Mouse (Mus musculus) heart, embryonic 13.5 days (tissue): ENCODE data around the gene Cxcl16. TPM values are rescaled to one million over a fixed set of nuclear protein-coding genes. Genes with fewer than 3 reads are reported as not detected.
"Not testable (repeated sequence)": the region's sequence is repeated elsewhere in the genome, so short reads cannot be mapped to it uniquely, and the experiment has no call there.

ENCODE experiments used
- ATAC-seq: fragments of 200-750 bp; cut with Nextera tagmentation; 2 replicates; pipeline ENCODE4 v1.8.0; 2017; ENCODE audit warnings: moderate TSS enrichment; ENCODE audit not compliant: insufficient number of reproducible peaks, low FRiP score, low TSS enrichment; ENCODE audit errors: extremely low read depth
- H3K27ac ChIP-seq: fragments of 300-500 bp; sonication (generic); replicated peaks from 2 replicates; pipeline ENCODE4 v1.5.1; 2015; ENCODE audit warnings: moderate library complexity, mild to moderate bottlenecking, inconsistent platforms
- H3K27me3 ChIP-seq: fragments of 300-500 bp; sonication (generic); replicated peaks from 2 replicates; pipeline ENCODE4 v1.6.1; 2015; ENCODE audit warnings: mild to moderate bottlenecking, inconsistent platforms
- H3K36me3 ChIP-seq: fragments of 300-500 bp; sonication (generic); 2 replicates; pipeline ENCODE4 v1.6.1; 2015; ENCODE audit warnings: mild to moderate bottlenecking, inconsistent platforms
- H3K4me1 ChIP-seq: fragments of 300-500 bp; sonication (generic); 2 replicates; pipeline ENCODE4 v1.6.1; 2015; ENCODE audit warnings: inconsistent platforms
- H3K4me2 ChIP-seq: fragments of 300-500 bp; sonication (generic); 2 replicates; pipeline ENCODE4 v1.6.1; 2015; ENCODE audit warnings: inconsistent platforms, mild to moderate bottlenecking, moderate library complexity
- H3K4me3 ChIP-seq: fragments of 300-500 bp; sonication (generic); 2 replicates; pipeline ENCODE4 v1.5.1; 2015; ENCODE audit warnings: moderate library complexity, mild to moderate bottlenecking, inconsistent platforms
- H3K9ac ChIP-seq: fragments of 300-500 bp; sonication (generic); 2 replicates; pipeline ENCODE4 v1.6.1; 2015; ENCODE audit warnings: inconsistent platforms, mild to moderate bottlenecking, moderate library complexity
- H3K9me3 ChIP-seq: fragments of 300-500 bp; sonication (generic); 2 replicates; pipeline ENCODE4 v1.6.1; 2016; ENCODE audit warnings: inconsistent platforms
- WGBS: fragments of 180-500 bp; shearing (Covaris S2); methylation state at CpG from one replicate; pipeline ENCODE4 v1.1.7; 2015; ENCODE audit warnings: mixed read lengths; 5-methylcytosine and 5-hydroxymethylcytosine counted together
- polyA plus RNA-seq: library from polyadenylated mRNA; unstranded; fragments of >200 nt; fragmentation: Nextera tagmentation; extraction: Ambion mirVana; gene quantifications from 2 replicates; pipeline ENCODE4 v1.2.1, GENCODE M21; 2015

Gene Cxcl16
- polyA plus RNA-seq, 1 experiment from 2014 or later, result 6.9 TPM

DNA sequence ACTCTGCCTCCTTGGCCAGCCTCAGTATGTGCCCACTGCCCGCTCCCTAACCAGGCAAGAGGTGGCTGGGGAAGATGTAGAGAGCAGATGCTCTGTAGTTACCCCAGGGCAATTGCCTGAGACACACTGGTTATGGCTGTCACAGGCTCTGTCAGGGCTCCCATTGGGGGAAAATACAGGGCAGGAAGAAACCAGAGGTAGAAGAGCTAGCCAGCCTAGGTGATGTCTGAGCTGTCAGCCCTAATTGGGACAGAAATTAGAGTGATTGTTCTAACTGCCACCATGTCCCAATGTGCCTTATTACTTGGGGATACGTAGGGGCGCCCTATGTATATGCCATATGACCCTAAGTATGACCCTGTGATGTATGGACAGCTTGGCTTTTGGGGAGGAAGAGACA, 25.8 kb downstream of the Cxcl16 start:
- Histone ChIP-seq H3K36me3 (peaks cover 33% of the 10 kb centered on the region), H3K4me2 (peak overlapping the region; percentile 91), H3K4me3 (peak overlapping the region; percentile 75), H3K4me1 (peaks cover 18% of the 10 kb centered on the region), H3K27me3 (no peaks in the 10 kb centered on the region), H3K27ac (0 out of 2 replicates have a peak overlapping the region, but pooled peaks have one; percentile 1), H3K9ac (peak overlapping the region; percentile 91; the same call in 1 of the 2 replicates), H3K9me3 (no peaks in the 10 kb centered on the region)
- 90% methylated on average over 3 of the region's 3 CpGs for WGBS
- ATAC-seq, result no peak

DNA sequence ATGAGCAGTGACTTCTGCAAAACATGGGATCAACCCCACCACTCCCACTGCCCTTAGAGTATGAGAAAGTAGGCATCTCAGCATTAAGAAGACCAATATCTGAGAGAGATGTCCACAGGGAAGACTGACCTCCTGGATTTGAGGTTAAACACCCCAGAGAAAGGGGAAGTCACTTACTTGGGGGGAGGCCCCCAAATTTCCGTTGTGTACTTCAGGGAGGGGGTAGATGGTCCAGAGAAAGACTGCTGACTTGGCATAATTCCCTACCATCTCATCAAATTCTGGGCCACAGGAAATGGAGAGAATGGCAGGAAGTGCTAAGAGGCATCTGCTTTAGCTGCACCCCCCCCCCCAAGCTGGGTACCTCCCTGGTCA, 26.2 kb downstream of the Cxcl16 start:
- H3K36me3 ChIP-seq, result peaks cover 29% of the 10 kb centered on the region
- WGBS, result 68% methylated on average over 1 of the region's 1 CpGs
- no peaks in the 10 kb centered on the region for H3K27me3 ChIP-seq
- H3K27ac ChIP-seq, result 0 out of 2 replicates have a peak overlapping the region, but pooled peaks have one; percentile 74
- peak overlapping the region; percentile 75 for H3K4me3 ChIP-seq
- peak overlapping the region; percentile 91 for H3K9ac ChIP-seq
- no peak for ATAC-seq
- peaks cover 18% of the 10 kb centered on the region for H3K4me1 ChIP-seq
- no peaks in the 10 kb centered on the region for H3K9me3 ChIP-seq
- peak overlapping the region; percentile 91 for H3K4me2 ChIP-seq

DNA sequence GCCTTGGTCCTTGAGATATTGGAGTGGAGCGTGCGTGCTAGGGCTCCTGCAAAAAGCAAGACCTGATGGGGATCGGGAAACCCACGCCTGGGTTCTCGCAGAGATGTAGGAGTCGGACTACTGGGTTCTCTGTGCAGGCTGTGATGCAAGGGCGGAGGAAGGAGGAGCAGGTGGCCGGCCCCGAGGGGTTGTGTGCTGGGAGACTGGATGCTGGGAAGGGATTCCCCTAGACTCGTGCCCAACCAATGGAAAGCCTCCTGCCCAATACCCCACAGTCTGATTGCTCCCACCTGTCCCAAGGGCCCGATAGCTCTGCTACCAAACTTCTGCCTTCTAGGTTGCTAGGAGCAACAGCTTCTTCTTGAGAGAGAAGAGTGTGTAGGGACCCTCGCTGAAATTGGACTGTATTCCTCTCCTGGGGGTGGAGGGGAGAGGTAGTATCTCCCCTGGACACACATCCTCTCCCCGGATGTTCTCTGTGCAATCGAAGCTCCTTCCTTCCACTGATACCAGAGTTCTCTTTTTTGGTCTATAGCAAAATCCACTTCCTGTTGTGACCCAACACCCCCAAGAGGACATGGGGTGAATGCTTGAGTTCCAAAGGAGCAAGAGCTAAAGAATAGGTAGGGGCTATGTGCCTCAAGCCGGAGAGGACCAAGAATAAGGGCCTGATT, 26.8 kb downstream of the Cxcl16 start:
- no peaks in the 10 kb centered on the region for H3K9me3 ChIP-seq
- H3K4me1 ChIP-seq, result peaks cover 18% of the 10 kb centered on the region
- peaks cover 24% of the 10 kb centered on the region for H3K36me3 ChIP-seq
- no peak for ATAC-seq
- peak overlapping the region; percentile 74 for H3K27ac ChIP-seq
- H3K4me2 ChIP-seq, result peak overlapping the region; percentile 91
- no peaks in the 10 kb centered on the region for H3K27me3 ChIP-seq
- H3K9ac ChIP-seq, result peak overlapping the region; percentile 91
- peak overlapping the region; percentile 75 for H3K4me3 ChIP-seq
- 8% methylated on average over 15 of the region's 15 CpGs for WGBS

DNA sequence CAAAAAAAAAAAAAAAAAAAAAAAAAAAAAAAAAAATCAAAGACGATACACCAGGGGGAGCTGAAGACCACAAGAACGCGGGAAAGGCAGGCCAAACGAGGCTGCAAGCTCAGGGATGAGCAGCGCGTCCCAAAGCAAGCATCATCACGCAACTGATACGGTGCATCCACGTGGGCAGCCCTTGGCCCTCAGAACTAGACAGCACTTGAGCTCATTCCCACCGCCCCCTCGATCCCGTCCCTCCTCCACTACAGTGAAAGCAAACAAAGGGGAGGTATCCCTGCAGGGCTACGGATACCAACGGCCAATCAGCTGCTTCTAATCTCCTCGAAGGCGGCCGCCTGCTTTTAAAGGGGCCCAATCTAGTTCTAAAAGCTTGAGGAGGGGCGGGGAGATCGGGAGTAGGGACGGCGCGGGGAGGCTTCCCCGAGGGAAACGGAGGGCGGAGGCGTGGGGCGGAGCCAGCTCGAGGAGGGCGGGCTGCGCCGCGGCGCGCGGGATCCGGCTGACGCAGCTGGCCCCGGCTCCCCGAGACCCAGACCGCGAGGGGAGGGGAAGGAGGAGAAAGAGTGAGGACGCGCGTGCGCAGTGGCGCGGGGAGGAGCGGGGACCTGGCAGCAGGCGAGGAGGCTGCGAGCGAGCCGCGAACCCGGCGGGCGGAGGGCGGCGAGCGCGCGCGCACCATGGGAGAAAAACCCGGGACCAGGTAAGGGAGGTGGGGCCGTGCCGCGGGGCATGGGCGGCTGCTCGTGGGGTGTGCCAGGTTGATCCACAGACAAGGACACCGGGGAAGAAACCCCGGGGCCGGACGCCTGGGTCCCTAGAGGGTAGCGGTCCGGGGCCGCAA, 27.5 kb downstream of the Cxcl16 start, which contains the start of gene Arrb2:
Arrb2 (plus strand) TSS at position 588 of the 847 bp plus-strand sequence.
- WGBS, result under 1% methylated on average over 64 of the region's 75 CpGs
- Histone ChIP-seq H3K27ac (peak within 1 kb of the TSS; percentile 74), H3K4me3 (peak within 1 kb of the TSS; percentile 75), H3K4me2 (peak within 1 kb of the TSS; percentile 91), H3K4me1 (peaks cover 18% of the 10 kb centered on the region), H3K9ac (peak within 1 kb of the TSS; percentile 91), H3K36me3 (peaks cover 17% of the 10 kb centered on the region), H3K9me3 (no peaks in the 10 kb centered on the region), H3K27me3 (no peaks in the 10 kb centered on the region)
- ATAC-seq, result peak; percentile 88

DNA sequence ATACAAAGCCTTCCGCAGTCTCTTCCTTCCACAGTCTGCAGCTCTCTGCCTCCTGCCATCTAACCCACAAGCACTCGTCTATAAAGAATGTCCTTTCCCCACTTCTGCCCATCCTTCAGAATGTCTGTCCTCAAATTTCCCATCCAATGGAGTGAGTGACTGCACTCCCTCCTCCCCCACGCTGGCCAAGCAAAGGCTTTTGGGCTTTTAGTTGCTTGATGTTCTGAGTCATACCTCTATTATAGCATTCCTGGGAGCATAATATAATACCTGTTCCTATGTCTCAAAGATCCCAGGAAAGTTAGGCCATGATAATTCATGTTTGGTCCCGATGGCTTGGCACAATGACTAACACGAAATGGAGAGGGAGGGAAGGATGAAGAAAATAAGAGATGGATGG, 28.2 kb downstream of the Cxcl16 start:
- H3K27ac ChIP-seq, result peak overlapping the region; percentile 74; the same call in 1 of the 2 replicates
- no peaks in the 10 kb centered on the region for H3K27me3 ChIP-seq
- no peaks in the 10 kb centered on the region for H3K9me3 ChIP-seq
- ATAC-seq, result no peak
- WGBS, result 32% methylated on average over 5 of the region's 5 CpGs
- peak overlapping the region; percentile 91 for H3K9ac ChIP-seq
- peak overlapping the region; percentile 91 for H3K4me2 ChIP-seq
- H3K36me3 ChIP-seq, result peaks cover 10% of the 10 kb centered on the region
- H3K4me3 ChIP-seq, result peak overlapping the region; percentile 75
- peaks cover 18% of the 10 kb centered on the region for H3K4me1 ChIP-seq

DNA sequence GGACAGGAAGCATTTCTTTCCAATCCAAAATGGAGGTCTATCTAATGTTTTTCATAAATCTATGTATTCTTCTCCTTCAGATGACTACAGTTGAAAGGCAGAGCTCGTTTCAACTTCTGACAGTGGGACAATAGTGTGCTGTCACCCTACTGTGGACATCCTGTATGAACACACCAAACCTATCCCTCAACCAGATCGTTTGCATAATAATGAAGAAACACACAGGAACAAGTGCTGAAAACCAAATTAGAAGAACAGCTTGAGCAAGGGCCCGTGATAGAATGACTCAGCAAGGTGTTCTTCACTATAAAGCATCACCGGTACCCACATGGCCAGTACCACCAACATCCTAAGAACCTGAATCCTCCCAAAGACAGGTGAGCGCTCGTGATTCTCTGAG, 33.2 kb downstream of the Cxcl16 start:
- not testable (repeated sequence) for H3K4me3 ChIP-seq, ATAC-seq, H3K4me1 ChIP-seq, H3K36me3 ChIP-seq, H3K9ac ChIP-seq, H3K27me3 ChIP-seq, H3K9me3 ChIP-seq, H3K4me2 ChIP-seq, H3K27ac ChIP-seq
- 66% methylated on average over 6 of the region's 6 CpGs for WGBS

DNA sequence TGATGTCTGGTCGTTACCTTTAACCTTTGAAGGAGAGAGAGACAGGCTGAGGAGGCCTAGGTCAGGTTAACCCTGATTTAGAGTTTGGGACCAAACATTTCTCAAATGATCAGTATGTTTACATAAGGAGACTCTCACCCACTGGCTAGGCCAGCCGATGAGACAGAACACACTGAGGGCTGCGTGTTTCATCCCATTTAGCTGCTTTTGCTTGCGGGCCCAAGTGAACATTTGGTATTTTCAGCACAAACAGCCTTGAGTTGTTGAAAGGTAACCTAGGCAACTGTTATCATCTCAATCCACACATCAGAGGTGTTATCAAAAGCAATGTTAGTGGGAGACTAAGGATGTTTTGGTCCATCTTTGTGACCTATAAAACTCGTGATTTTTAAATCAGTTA, 40.3 kb downstream of the Cxcl16 start:
- no peak overlapping the region for H3K27ac ChIP-seq
- no peaks in the 10 kb centered on the region for H3K36me3 ChIP-seq
- H3K9ac ChIP-seq, result no peak overlapping the region
- 49% methylated on average over 5 of the region's 5 CpGs for WGBS
- no peaks in the 10 kb centered on the region for H3K27me3 ChIP-seq
- no peaks in the 10 kb centered on the region for H3K4me1 ChIP-seq
- H3K4me2 ChIP-seq, result no peak overlapping the region
- no peak overlapping the region for H3K4me3 ChIP-seq
- no peak for ATAC-seq
- H3K9me3 ChIP-seq, result no peaks in the 10 kb centered on the region

DNA sequence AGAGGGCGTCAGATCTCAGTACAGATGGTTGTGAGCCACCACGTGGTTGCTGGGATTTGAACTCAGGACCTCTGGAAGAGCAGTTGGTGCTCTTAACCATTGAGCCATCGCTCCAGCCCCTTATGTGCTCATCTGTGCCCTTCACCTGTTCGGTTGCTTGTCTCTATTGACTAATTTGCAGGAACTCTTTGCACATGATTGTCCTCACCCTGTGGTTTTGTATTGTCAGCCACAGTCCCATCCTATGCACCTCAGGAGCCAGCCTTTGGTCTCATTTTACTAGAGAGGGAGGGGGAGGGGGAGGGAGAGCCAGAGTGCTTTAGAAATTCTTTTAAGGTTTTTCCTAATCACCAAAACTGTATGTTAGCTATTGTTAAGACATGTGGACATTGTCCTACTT, 41.6 kb downstream of the Cxcl16 start:
- Histone ChIP-seq H3K4me2 (no peak overlapping the region), H3K36me3 (no peaks in the 10 kb centered on the region), H3K9me3 (no peaks in the 10 kb centered on the region), H3K27me3 (no peaks in the 10 kb centered on the region), H3K4me3 (no peak overlapping the region), H3K27ac (no peak overlapping the region), H3K9ac (no peak overlapping the region), H3K4me1 (no peaks in the 10 kb centered on the region)
- no peak for ATAC-seq
- 64% methylated on average over 4 of the region's 4 CpGs for WGBS

DNA sequence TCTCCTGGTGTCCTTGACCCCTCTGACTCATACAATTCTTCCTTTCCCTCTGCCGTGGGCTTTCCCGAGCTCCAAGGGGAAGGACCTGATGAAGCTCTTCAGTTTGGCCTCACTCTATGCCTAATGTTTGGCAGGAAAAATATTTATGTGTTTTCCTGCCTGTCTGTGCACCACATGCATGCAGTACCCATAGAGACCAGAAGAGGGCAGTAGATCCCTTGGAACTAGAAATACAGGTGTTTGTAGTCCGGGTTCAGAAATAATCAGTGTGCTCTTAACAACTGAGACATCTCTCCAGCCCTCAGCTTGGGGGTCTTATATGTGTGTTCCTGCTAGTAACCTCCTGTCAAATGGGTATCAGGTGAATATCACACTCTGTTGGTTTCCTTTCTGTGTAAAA, 45.8 kb downstream of the Cxcl16 start:
- Histone ChIP-seq H3K9ac (no peak overlapping the region), H3K27me3 (peaks cover 6% of the 10 kb centered on the region), H3K9me3 (no peaks in the 10 kb centered on the region), H3K4me3 (no peak overlapping the region), H3K4me2 (no peak overlapping the region), H3K4me1 (peaks cover 10% of the 10 kb centered on the region), H3K36me3 (no peaks in the 10 kb centered on the region), H3K27ac (no peak overlapping the region)
- ATAC-seq, result no peak
- WGBS, result 5% methylated on average over 3 of the region's 3 CpGs

DNA sequence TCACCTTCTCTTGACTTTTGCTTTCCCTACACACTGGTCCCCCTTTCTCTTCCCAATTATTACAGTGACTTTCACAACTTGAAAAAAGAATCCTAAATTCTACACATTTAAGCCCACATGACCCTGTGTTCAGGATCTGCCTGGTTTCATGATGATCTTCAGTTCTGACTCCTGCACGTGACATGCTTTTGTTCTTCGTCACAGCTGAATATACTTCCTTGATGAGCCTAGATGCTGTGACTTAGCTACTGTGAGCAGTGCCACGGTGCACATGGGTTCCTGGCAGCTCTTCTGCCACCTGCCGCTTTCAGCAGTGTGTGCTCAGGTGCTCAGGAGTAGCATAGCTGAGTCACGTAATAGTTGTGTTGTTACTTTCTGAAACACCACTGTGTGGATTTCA, 47.2 kb downstream of the Cxcl16 start:
- Histone ChIP-seq H3K9ac (no peak overlapping the region), H3K27ac (no peak overlapping the region), H3K4me3 (no peak overlapping the region), H3K4me2 (no peak overlapping the region), H3K27me3 (peaks cover 6% of the 10 kb centered on the region), H3K9me3 (no peaks in the 10 kb centered on the region), H3K4me1 (peaks cover 21% of the 10 kb centered on the region), H3K36me3 (no peaks in the 10 kb centered on the region)
- WGBS, result 65% methylated on average over 5 of the region's 5 CpGs
- no peak for ATAC-seq

DNA sequence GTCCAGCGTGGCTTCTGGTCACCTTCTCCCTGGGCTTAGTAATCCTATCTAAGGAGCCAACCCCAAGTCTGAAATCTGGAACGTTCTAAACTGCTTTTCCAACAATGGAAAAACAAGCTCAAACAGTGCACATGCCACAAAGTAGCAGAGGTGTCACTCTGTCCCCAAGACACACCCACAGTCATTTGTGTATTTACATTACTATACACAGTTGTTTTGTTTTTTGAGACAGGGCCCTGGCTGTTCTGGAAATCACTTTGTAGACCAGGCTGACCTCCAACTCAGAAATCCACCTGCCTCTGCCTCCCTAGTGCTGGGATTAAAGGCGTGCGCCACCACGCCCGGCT, 49.5 kb downstream of the Cxcl16 start:
- H3K27ac ChIP-seq, result peak overlapping the region; percentile 74
- WGBS, result 55% methylated on average over 6 of the region's 6 CpGs
- peak overlapping the region; percentile 99 for H3K9ac ChIP-seq
- H3K4me3 ChIP-seq, result peak overlapping the region; percentile 97
- no peak for ATAC-seq
- peaks cover 25% of the 10 kb centered on the region for H3K4me1 ChIP-seq
- H3K4me2 ChIP-seq, result peak overlapping the region; percentile 94
- H3K27me3 ChIP-seq, result peaks cover 6% of the 10 kb centered on the region
- peaks cover 8% of the 10 kb centered on the region for H3K36me3 ChIP-seq
- no peaks in the 10 kb centered on the region for H3K9me3 ChIP-seq
